Comparison of ENCODE assay signal across 9 mouse cellular contexts in genomic region chr11:76065521-76066095, GRCm38 (mm10). TPM values are rescaled to one million over a fixed set of nuclear protein-coding genes. Genes with fewer than 3 reads are reported as not detected.
DNase-seq lines count a peak whose midpoint lies in the region; ATAC-seq and TF ChIP-seq lines count a peak whose summit lies in the region.
"Had no signal": no experiment of that assay in that cellular context is flagged by ENCODE, and none has a peak within 500 bp of the region (broad histone marks: within the 10 kb centered on the region; RNA-seq: fewer than 3 reads in every experiment).

No protein-coding gene starts in this region.

- peak; percentile 30 for DNase-seq in urinary bladder, postnatal 14 days (ENCODE audit: low spot score)
- no peak for DNase-seq in urinary bladder, postnatal 10 days (ENCODE audit: low spot score)
- peak; percentile 79 for DNase-seq in cerebellum, adult 9-10 months
- DNase-seq in kidney, adult 8-10 months = peak; percentile 44 to 70
- no peak for DNase-seq in forebrain, embryonic 11.5 days (ENCODE audit: low spot score)
- no peak for DNase-seq in stomach, postnatal 0 days (ENCODE audit: low spot score)
- DNase-seq: lung, adult 2 months; right cerebral cortex, postnatal 25 days had no signal

- H3K27me3 ChIP-seq in intestine, embryonic 16.5 days (replicated peaks; ENCODE audit: control insufficient read depth, insufficient read depth, low read length) = no peaks in the 10 kb centered on the region
- no peaks in the 10 kb centered on the region for H3K27me3 ChIP-seq in forebrain, embryonic 11.5 days (ENCODE audit: control insufficient read depth, insufficient read depth, low read length)
- H3K27me3 ChIP-seq in stomach, postnatal 0 days (ENCODE audit: control insufficient read depth, insufficient read depth, low read length) = no peaks in the 10 kb centered on the region

- no peak overlapping the region for H3K4me3 ChIP-seq in intestine, embryonic 16.5 days (ENCODE audit: low read length)
- no peak overlapping the region for H3K4me3 ChIP-seq in forebrain, embryonic 11.5 days (ENCODE audit: low read depth, low read length)
- H3K4me3 ChIP-seq in stomach, postnatal 0 days (ENCODE audit: low read depth, low read length) = no peak overlapping the region

- H3K9me3 ChIP-seq in intestine, embryonic 16.5 days (ENCODE audit: control insufficient read depth, low read length) = no peaks in the 10 kb centered on the region
- H3K9me3 ChIP-seq in forebrain, embryonic 11.5 days (ENCODE audit: control insufficient read depth, low read length) = no peaks in the 10 kb centered on the region
- H3K9me3 ChIP-seq in stomach, postnatal 0 days (ENCODE audit: control insufficient read depth, low read length) = no peaks in the 10 kb centered on the region

- TF ChIP-seq CTCF in stomach, postnatal 0 days (IDR thresholded peaks at IDR 0.05; ENCODE audit: low read depth) = no peak

- H3K27ac ChIP-seq in intestine, embryonic 16.5 days (ENCODE audit: low read length) = no peak overlapping the region
- H3K27ac ChIP-seq in forebrain, embryonic 11.5 days (ENCODE audit: low read depth, low read length) = no peak overlapping the region
- no peak overlapping the region for H3K27ac ChIP-seq in stomach, postnatal 0 days (replicated peaks)

- 0 out of 2 replicates have a peak, but pooled peaks cover 4% of the 10 kb centered on the region for H3K4me1 ChIP-seq in intestine, embryonic 16.5 days (ENCODE audit: control insufficient read depth, insufficient read depth, low read length)
- no peaks in the 10 kb centered on the region for H3K4me1 ChIP-seq in forebrain, embryonic 11.5 days (replicated peaks; ENCODE audit: control insufficient read depth, insufficient read depth, low read length)
- no peaks in the 10 kb centered on the region for H3K4me1 ChIP-seq in stomach, postnatal 0 days (replicated peaks; ENCODE audit: control insufficient read depth, insufficient read depth)

- no peak for ATAC-seq in intestine, embryonic 16.5 days
- no peak for ATAC-seq in forebrain, embryonic 11.5 days (replicated peaks; ENCODE audit: low FRiP score)
- no peak for ATAC-seq in stomach, postnatal 0 days (ENCODE audit: low FRiP score, low TSS enrichment)

- WGBS in intestine, embryonic 16.5 days = 67% methylated on average over 9 of the region's 9 CpGs
- 87% methylated on average over 9 of the region's 9 CpGs for WGBS in forebrain, embryonic 11.5 days
- WGBS in stomach, postnatal 0 days = 61% methylated on average over 9 of the region's 9 CpGs

- H3K9ac ChIP-seq in intestine, embryonic 16.5 days (ENCODE audit: low read depth, low read length) = no peak overlapping the region
- H3K9ac ChIP-seq in forebrain, embryonic 11.5 days (ENCODE audit: low read length) = no peak overlapping the region
- H3K9ac ChIP-seq in stomach, postnatal 0 days (ENCODE audit: low read length) = no peak overlapping the region

- peaks cover 4% of the 10 kb centered on the region; the same call in 1 of the 2 replicates for H3K36me3 ChIP-seq in intestine, embryonic 16.5 days (ENCODE audit: control insufficient read depth, insufficient read depth, low read length)
- no peaks in the 10 kb centered on the region for H3K36me3 ChIP-seq in forebrain, embryonic 11.5 days (ENCODE audit: control insufficient read depth, insufficient read depth, low read length)
- H3K36me3 ChIP-seq in stomach, postnatal 0 days (ENCODE audit: control insufficient read depth, insufficient read depth, low read length) = no peaks in the 10 kb centered on the region

- no peak overlapping the region for H3K4me2 ChIP-seq in intestine, embryonic 16.5 days (ENCODE audit: low read depth, low read length)
- H3K4me2 ChIP-seq in forebrain, embryonic 11.5 days (ENCODE audit: low read depth, low read length, severe bottlenecking) = no peak overlapping the region
- no peak overlapping the region for H3K4me2 ChIP-seq in stomach, postnatal 0 days (replicated peaks; ENCODE audit: low read depth)

- no peak for TF ChIP-seq EP300 in stomach, postnatal 0 days (optimal IDR thresholded peaks at IDR 0.05)

RNA-seq across cellular contexts. Expression of gene Rflnb, which starts 38.0 kb away (rescaled TPM):
- 43.3 and 48.8 TPM in 2 replicates for polyA plus RNA-seq in intestine, embryonic 16.5 days (2015; fragmentation: Nextera tagmentation; extraction: Ambion mirVana)
- 12.1 and 15.3 TPM in 2 replicates for polyA plus RNA-seq in forebrain, embryonic 11.5 days (2014; fragmentation: Nextera tagmentation; extraction: Ambion mirVana)
- 46.0 and 48.7 TPM in 2 replicates for polyA plus RNA-seq in stomach, postnatal 0 days (2015; fragmentation: Nextera tagmentation; extraction: Ambion mirVana)

Comparison
In these comparisons a context has a peak if more than half of its experiments do, and no peak if none do; other contexts are left out.
1. DNase-seq: peak in urinary bladder, postnatal 14 days (single experiment), cerebellum, adult 9-10 months (single experiment) and kidney, adult 8-10 months (2 of 2); none in urinary bladder, postnatal 10 days (single experiment), forebrain, embryonic 11.5 days (single experiment) and stomach, postnatal 0 days (single experiment).